Mouse (Mus musculus) G1E (cell line): ENCODE measurements around the gene Olfr357.

Source experiments
- CTCF ChIP-seq: IDR thresholded peaks from 2 replicates; pipeline ENCODE4 v1.5.1; 2012; ENCODE audit warnings: low read depth, low read length, inconsistent platforms, mixed read lengths
- GATA1 ChIP-seq: IDR thresholded peaks from 2 replicates; pipeline ENCODE4 v1.6.1; 2012; ENCODE audit warnings: borderline replicate concordance, low read length, inconsistent platforms, mixed read lengths
- POLR2AphosphoS5 ChIP-seq: IDR thresholded peaks from 2 replicates; pipeline ENCODE4 v1.6.1; 2012; ENCODE audit warnings: low read depth, low read length, inconsistent platforms; ENCODE audit not compliant: insufficient replicate concordance

DNA sequence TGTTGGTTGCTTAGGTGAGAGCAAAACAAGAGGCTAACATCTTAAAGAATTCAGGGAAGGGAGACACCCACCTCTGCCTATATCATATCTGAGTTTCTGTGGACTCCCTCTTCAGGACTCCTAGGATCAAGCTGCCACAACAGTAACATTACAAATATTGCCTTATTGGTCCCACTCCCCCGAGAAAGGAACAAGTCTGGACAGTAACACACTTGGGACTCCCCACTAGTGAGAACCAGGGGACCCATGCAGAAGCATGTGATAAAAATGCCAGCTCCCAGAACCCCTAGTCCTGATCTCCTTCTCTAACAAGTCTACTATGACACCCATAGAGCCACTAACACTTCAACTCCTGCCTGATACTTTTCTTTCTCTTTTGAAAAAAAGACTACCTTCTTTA lies at the start of gene Olfr357:
- TF ChIP-seq CTCF (no peak), GATA1 (no peak), POLR2AphosphoS5 (no peak)
